Mouse (Mus musculus) liver, embryonic 11.5 days (tissue): ENCODE measurements around the gene Mlx. TPM values are rescaled to one million over a fixed set of nuclear protein-coding genes. Genes with fewer than 3 reads are reported as not detected.
A peak's percentile ranks its signal among the peaks of the same experiment; 100 is the strongest.

Experiments used
- ATAC-seq: fragments of 200-750 bp; cut with Nextera tagmentation; replicated peaks from 2 replicates; pipeline ENCODE4 v1.8.0; 2017; ENCODE audit warnings: moderate number of reproducible peaks, mild to moderate bottlenecking, moderate TSS enrichment, moderate library complexity; ENCODE audit not compliant: low FRiP score
- DNase-seq: peaks from one replicate; pipeline ENCODE4 v3.0.0-alpha.2; 2017; ENCODE audit warnings: low spot score
- H3K27ac ChIP-seq: fragments of 300-500 bp; sonication (generic); 2 replicates; pipeline ENCODE4 v1.5.1; 2014; ENCODE audit warnings: mild to moderate bottlenecking, low read depth, low read length, control low read depth
- H3K27me3 ChIP-seq: fragments of 300-500 bp; sonication (generic); replicated peaks from 2 replicates; pipeline ENCODE4 v1.6.1; 2014; ENCODE audit warnings: low read length, mixed read lengths; ENCODE audit not compliant: control insufficient read depth, insufficient read depth
- H3K36me3 ChIP-seq: fragments of 300-500 bp; sonication (generic); 2 replicates; pipeline ENCODE4 v1.6.1; 2014; ENCODE audit warnings: mild to moderate bottlenecking, low read length, moderate library complexity, mixed read lengths; ENCODE audit not compliant: control insufficient read depth, insufficient read depth
- H3K4me1 ChIP-seq: fragments of 300-500 bp; sonication (generic); replicated peaks from 2 replicates; pipeline ENCODE4 v1.6.1; 2014; ENCODE audit warnings: low read length, mixed read lengths; ENCODE audit not compliant: control insufficient read depth, insufficient read depth
- H3K4me2 ChIP-seq: fragments of 300-500 bp; sonication (generic); 2 replicates; pipeline ENCODE4 v1.6.1; 2014; ENCODE audit warnings: mild to moderate bottlenecking, control low read depth, moderate library complexity
- H3K4me3 ChIP-seq: fragments of 300-500 bp; sonication (generic); 2 replicates; pipeline ENCODE4 v1.5.1; 2014; ENCODE audit warnings: low read depth, low read length, control low read depth
- H3K9ac ChIP-seq: fragments of 300-500 bp; sonication (generic); 2 replicates; pipeline ENCODE4 v1.6.1; 2014; ENCODE audit warnings: low read depth, low read length, control low read depth
- H3K9me3 ChIP-seq: fragments of 300-500 bp; sonication (generic); 2 replicates; pipeline ENCODE4 v1.6.1; 2016; ENCODE audit warnings: low read length, inconsistent platforms, mixed read lengths; ENCODE audit not compliant: control insufficient read depth
- WGBS: fragments of 180-500 bp; shearing (Covaris S2); extraction: QIAGEN DNeasy Blood & Tissue Kit; methylation state at CpG from one replicate; pipeline ENCODE4 v1.1.7; 2014; 5-methylcytosine and 5-hydroxymethylcytosine counted together
- polyA plus RNA-seq: library from polyadenylated mRNA; unstranded; fragments of >200 nt; fragmentation: Nextera tagmentation; extraction: Ambion mirVana; gene quantifications from 2 replicates; pipeline ENCODE4 v1.2.1, GENCODE M21; 2014

Gene Mlx
- polyA plus RNA-seq, 1 experiment from 2014 or later, result 45.3 TPM

DNA sequence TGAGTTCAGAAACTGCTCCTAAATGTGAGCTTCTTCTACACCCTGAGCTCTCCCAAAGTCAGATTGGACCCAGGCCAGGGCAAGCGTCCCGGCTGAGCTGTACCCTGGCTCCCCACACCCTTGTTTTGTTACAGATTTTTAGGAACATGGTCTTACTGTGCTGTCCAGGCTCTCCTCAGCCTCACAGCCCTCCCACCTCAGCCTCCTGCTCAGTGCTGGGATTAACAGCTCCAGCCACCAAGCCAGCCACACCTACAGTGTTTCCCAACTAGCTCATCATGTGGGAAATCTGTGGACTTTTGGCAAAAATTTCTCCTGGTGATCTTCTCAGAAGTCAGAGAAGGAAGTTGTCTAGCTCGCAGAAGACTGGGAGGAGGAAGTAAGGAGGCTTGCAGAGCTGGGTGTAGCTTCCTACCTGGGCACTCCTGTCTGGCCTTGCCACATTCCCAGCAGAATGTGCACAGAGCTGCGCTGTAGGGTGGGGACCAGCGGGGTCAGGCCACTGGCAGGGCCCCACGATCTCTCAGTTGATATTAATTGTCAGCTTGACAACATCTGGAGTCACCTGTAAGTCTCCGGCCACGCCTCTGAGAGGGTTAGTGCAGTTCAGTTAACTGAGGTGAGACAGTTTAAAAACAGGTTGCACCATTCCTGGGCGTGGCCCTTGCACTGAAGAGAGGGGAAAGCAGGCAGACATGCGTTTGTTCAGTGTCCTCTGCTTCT is 34.2 kb upstream of the Mlx start:
- no peaks in the 10 kb centered on the region for H3K27me3 ChIP-seq
- DNase-seq (no peak), ATAC-seq (no peak)
- H3K9ac ChIP-seq, result no peak overlapping the region
- peaks cover 37% of the 10 kb centered on the region for H3K36me3 ChIP-seq
- H3K27ac ChIP-seq, result no peak overlapping the region
- H3K4me2 ChIP-seq, result no peak overlapping the region
- H3K9me3 ChIP-seq, result no peaks in the 10 kb centered on the region
- WGBS, result 88% methylated on average over 10 of the region's 10 CpGs
- H3K4me3 ChIP-seq, result no peak overlapping the region
- H3K4me1 ChIP-seq, result peaks cover 14% of the 10 kb centered on the region

DNA sequence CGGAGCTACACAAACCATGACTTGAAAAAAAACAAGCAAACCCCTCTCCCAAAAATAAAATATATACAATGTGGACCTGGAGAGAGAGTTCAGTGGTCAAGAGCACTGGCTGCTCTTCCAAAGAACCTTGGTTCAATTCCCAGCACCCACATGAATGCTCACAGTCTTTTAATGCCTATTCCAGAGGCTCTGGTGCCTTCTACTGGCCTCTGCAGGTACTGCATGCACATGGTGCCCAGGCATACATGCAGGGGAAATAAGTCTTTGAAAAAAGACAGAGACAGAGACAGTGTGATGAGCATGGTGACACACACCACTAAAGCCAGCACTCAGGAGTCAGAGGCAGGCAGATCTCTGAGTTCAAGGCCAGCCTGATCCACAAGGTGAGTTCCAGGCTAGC is 33.1 kb upstream of the Mlx start:
- ATAC-seq (no peak), DNase-seq (no peak)
- Histone ChIP-seq H3K27me3 (no peaks in the 10 kb centered on the region), H3K4me1 (peaks cover 22% of the 10 kb centered on the region), H3K36me3 (peaks cover 33% of the 10 kb centered on the region), H3K27ac (no peak overlapping the region), H3K4me2 (no peak overlapping the region), H3K9me3 (no peaks in the 10 kb centered on the region), H3K9ac (no peak overlapping the region), H3K4me3 (no peak overlapping the region)
- 97% methylated on average over 1 of the region's 1 CpGs for WGBS

DNA sequence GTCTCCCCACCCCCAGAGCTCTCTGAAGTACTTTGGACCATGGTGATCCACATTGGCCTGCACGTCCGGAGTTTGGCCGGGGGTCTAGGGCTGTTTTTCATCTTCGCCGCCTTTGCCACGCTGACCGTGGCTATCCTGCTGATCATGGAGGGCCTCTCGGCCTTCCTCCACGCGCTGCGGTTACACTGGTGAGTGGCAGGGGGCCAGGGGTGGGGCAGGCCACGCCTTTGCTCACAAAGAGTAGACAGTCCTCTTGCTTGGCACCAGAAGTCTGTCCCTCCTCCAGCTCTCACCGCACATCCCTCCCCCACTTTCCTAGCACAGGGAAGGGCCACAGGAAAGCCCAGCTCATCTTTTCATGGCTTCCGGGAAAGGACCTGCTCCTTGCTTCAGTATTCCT is 31.7 kb upstream of the Mlx start:
- no peak overlapping the region for H3K9ac ChIP-seq
- WGBS, result 73% methylated on average over 14 of the region's 14 CpGs
- peaks cover 26% of the 10 kb centered on the region for H3K36me3 ChIP-seq
- H3K9me3 ChIP-seq, result no peaks in the 10 kb centered on the region
- ATAC-seq, result no peak
- H3K27ac ChIP-seq, result no peak overlapping the region
- no peak for DNase-seq
- no peak overlapping the region for H3K4me2 ChIP-seq
- H3K27me3 ChIP-seq, result no peaks in the 10 kb centered on the region
- H3K4me1 ChIP-seq, result peaks cover 26% of the 10 kb centered on the region
- no peak overlapping the region for H3K4me3 ChIP-seq

DNA sequence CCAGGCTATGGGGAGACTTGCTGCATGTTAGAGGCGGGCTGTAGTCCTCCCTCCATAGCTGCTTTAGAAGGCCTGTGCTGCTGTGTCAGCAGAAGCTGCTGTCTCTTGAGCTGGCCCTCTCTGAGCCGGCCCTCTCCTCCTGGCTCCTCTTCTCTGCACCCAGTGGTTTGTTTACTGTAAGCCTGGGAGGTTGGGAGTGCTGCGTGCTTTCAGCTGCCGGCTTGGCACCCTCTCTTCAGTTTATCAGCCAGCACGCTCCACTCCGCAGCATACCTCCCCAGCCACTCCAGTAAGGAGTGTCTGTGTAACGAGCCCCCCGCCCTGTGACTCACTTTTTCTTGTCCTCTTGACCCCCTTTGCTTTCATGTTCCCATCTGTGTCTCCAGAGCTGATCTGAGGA is 30.2 kb upstream of the Mlx start:
- H3K4me3 ChIP-seq, result no peak overlapping the region
- peak overlapping the region; percentile 46 for H3K27ac ChIP-seq
- peaks cover 23% of the 10 kb centered on the region for H3K36me3 ChIP-seq
- no peak overlapping the region for H3K9ac ChIP-seq
- WGBS, result 53% methylated on average over 8 of the region's 8 CpGs
- no peak overlapping the region for H3K4me2 ChIP-seq
- DNase-seq (no peak), ATAC-seq (no peak)
- H3K9me3 ChIP-seq, result no peaks in the 10 kb centered on the region
- no peaks in the 10 kb centered on the region for H3K27me3 ChIP-seq
- peaks cover 34% of the 10 kb centered on the region for H3K4me1 ChIP-seq

DNA sequence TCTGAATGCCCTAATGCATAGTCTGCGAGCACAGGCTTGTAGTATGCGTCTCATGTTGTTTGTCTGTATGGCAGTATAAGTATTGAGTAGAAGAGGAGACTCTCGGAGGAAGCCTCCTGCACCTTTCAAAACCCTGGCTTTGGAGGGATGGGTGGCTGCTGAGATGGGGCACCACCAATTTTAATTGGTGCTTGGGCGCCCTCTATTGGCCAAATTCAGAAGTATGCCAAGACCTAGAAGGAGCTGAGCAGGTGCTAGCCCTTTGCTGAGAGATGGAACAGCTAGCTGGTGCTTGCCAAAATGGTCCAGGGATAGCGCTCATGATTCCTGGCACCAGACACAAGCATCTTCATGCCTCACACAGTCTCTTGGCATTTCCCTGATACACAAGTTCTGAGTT is 29.2 kb upstream of the Mlx start:
- H3K27me3 ChIP-seq, result no peaks in the 10 kb centered on the region
- DNase-seq (peak; percentile 74), ATAC-seq (no peak)
- H3K9ac ChIP-seq, result no peak overlapping the region
- H3K4me3 ChIP-seq, result no peak overlapping the region
- 31% methylated on average over 5 of the region's 5 CpGs for WGBS
- H3K9me3 ChIP-seq, result no peaks in the 10 kb centered on the region
- no peak overlapping the region for H3K4me2 ChIP-seq
- H3K27ac ChIP-seq, result 0 out of 2 replicates have a peak overlapping the region, but pooled peaks have one; percentile 46
- H3K4me1 ChIP-seq, result peaks cover 40% of the 10 kb centered on the region
- peaks cover 28% of the 10 kb centered on the region for H3K36me3 ChIP-seq

DNA sequence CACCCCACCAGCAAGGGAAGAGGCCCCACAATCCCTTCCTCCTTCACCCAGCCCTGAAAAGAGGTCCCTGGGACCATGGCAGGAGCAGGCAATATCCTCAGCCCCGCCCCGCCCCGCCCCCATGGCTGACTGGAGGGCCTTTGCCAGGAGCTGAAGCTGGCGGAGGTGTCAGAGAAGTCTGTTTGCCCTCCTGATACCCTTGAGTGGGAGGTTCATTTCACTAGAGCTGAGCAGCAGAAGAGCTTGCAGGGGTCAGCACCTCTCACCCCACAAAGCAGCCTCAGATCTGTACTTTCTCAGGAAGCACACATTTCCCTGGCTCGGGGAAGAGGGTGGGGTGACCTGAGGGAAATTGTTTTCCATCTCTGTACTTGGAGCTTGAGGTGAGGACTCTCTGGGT is 28.4 kb upstream of the Mlx start:
- Histone ChIP-seq H3K4me2 (no peak overlapping the region), H3K4me1 (peaks cover 48% of the 10 kb centered on the region), H3K9me3 (no peaks in the 10 kb centered on the region), H3K27me3 (no peaks in the 10 kb centered on the region), H3K36me3 (peaks cover 23% of the 10 kb centered on the region), H3K4me3 (no peak overlapping the region), H3K27ac (0 out of 2 replicates have a peak overlapping the region, but pooled peaks have one; percentile 4), H3K9ac (no peak overlapping the region)
- 62% methylated on average over 5 of the region's 5 CpGs for WGBS
- DNase-seq, result no peak
- ATAC-seq, result no peak

DNA sequence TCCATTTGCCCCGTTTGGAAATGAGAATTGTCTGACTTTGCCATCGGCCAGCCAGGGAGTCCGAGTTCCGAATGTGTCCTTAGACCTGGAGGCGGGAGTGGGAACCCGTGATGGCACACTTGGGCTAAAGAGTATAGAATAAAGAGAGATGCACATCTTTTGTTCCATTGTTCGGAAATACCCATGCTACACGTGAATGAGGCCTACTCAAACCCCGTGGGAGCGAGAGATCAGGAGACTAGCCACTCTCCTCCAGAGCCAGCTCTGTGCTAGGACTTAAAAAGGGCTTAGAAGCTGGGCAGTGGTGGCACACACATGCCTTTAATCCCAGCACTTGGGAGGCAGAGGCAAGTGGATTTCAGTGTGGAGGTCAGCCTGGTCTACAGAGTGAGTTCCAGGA is 27.6 kb upstream of the Mlx start:
- H3K36me3 ChIP-seq, result peaks cover 19% of the 10 kb centered on the region
- ATAC-seq, result no peak

DNA sequence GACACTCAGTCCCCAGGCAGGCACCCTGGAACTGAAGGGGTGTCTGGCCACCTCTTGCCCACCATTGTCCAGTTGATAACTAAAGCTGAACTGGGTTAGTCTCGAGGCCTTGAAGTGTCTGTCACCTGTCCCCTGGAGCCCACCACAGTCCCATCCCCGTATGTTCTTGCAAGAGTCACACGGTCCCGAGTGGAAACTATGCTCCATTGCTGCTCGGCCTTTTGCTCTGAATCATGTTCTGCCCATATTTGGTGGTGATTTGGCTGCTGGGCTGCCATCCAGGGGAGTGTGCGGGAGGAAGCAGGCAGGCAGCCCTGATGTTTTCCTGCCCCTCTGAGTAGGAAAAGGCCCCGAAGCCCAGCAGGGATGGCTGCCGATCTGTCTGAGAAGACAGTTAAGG is 27.0 kb upstream of the Mlx start:
- no peak for DNase-seq
- H3K27me3 ChIP-seq, result no peaks in the 10 kb centered on the region
- H3K27ac ChIP-seq, result peak overlapping the region; percentile 43; the same call in 1 of the 2 replicates
- H3K36me3 ChIP-seq, result peaks cover 19% of the 10 kb centered on the region
- H3K4me2 ChIP-seq, result no peak overlapping the region
- H3K9me3 ChIP-seq, result no peaks in the 10 kb centered on the region
- no peak overlapping the region for H3K9ac ChIP-seq
- ATAC-seq, result no peak
- H3K4me1 ChIP-seq, result peaks cover 61% of the 10 kb centered on the region
- 66% methylated on average over 8 of the region's 8 CpGs for WGBS
- no peak overlapping the region for H3K4me3 ChIP-seq

More for the DNA sequence above, 27.6 kb upstream of the Mlx start:
- no peak overlapping the region for H3K4me2 ChIP-seq
- WGBS, result 85% methylated on average over 10 of the region's 10 CpGs
- no peaks in the 10 kb centered on the region for H3K9me3 ChIP-seq
- peaks cover 56% of the 10 kb centered on the region for H3K4me1 ChIP-seq
- H3K9ac ChIP-seq, result no peak overlapping the region
- H3K27ac ChIP-seq, result no peak overlapping the region; the same call in 1 of the 2 replicates
- H3K4me3 ChIP-seq, result no peak overlapping the region
- DNase-seq, result no peak
- no peaks in the 10 kb centered on the region for H3K27me3 ChIP-seq

DNA sequence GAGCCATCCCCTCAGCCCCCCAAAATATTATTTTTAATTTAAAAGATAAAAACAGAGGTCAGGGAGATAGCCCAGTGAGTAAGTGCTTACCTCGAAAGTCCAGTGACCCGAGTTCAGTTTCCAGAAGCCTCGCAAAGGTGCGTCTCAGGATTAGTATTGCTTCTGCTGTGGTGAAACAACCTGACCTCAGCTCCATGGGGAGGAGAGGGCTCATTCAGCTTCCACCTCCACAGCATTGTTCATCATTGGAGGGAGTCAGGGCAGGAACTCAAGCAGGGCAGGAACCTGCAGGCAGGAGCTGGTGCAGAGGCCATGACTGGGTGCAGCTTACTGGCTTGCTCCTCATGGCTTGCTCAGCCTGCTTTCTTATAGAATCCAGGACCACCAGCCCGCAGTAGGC is 26.0 kb upstream of the Mlx start:
- Histone ChIP-seq H3K36me3 (peaks cover 18% of the 10 kb centered on the region), H3K4me1 (peaks cover 63% of the 10 kb centered on the region), H3K4me2 (no peak overlapping the region), H3K9ac (no peak overlapping the region), H3K27ac (no peak overlapping the region), H3K27me3 (no peaks in the 10 kb centered on the region), H3K9me3 (no peaks in the 10 kb centered on the region), H3K4me3 (no peak overlapping the region)
- DNase-seq (no peak), ATAC-seq (no peak)
- 82% methylated on average over 5 of the region's 5 CpGs for WGBS
